Mouse (Mus musculus): Measurements from ENCODE around the gene Lum. TPM values are rescaled to one million over a fixed set of nuclear protein-coding genes. Genes with fewer than 3 reads are reported as not detected.

The Lum gene
- polyA plus RNA-seq (2015; fragmentation: Nextera tagmentation; extraction: Ambion mirVana): 26.4 and 26.6 TPM in 2 replicates

- Histone ChIP-seq H3K27me3 (ENCODE audit: control insufficient read depth, insufficient read depth, low read depth, low read length) (no peaks in the 10 kb centered on the region), H3K9me3 (replicated peaks; ENCODE audit: control insufficient read depth, low read length) (no peaks in the 10 kb centered on the region), H3K4me2 (ENCODE audit: low read depth, low read length) (no peak within 1 kb of the TSS), H3K4me3 (ENCODE audit: low read depth, low read length) (no peak within 1 kb of the TSS), H3K36me3 (ENCODE audit: control insufficient read depth, insufficient read depth) (no peaks in the 10 kb centered on the region), H3K9ac (ENCODE audit: low read depth, low read length) (no peak within 1 kb of the TSS), H3K4me1 (ENCODE audit: control insufficient read depth, low read depth, low read length) (no peaks in the 10 kb centered on the region), H3K27ac (ENCODE audit: low read length) (no peak within 1 kb of the TSS)
- WGBS (ENCODE audit: insufficient replicate concordance): 54% methylated on average over 10 of the region's 10 CpGs
- ATAC-seq (ENCODE audit: low read depth): no peak
Measured at GRCm38 (mm10) chr10:97564957-97565856, at the start of gene Lum. Lum (plus strand) TSS chr10:97565128.

GRCm38 (mm10) chr10:97523366-97523765 lies 41.6 kb upstream of the Lum start:
- Histone ChIP-seq H3K4me1 (ENCODE audit: control insufficient read depth, low read depth, low read length) (no peaks in the 10 kb centered on the region), H3K36me3 (ENCODE audit: control insufficient read depth, insufficient read depth) (no peaks in the 10 kb centered on the region), H3K4me2 (ENCODE audit: low read depth, low read length) (no peak overlapping the region), H3K4me3 (ENCODE audit: low read depth, low read length) (no peak overlapping the region), H3K9me3 (replicated peaks; ENCODE audit: control insufficient read depth, low read length) (no peaks in the 10 kb centered on the region), H3K9ac (ENCODE audit: low read depth, low read length) (no peak overlapping the region), H3K27me3 (ENCODE audit: control insufficient read depth, insufficient read depth, low read depth, low read length) (no peaks in the 10 kb centered on the region), H3K27ac (ENCODE audit: low read length) (no peak overlapping the region)
- WGBS (ENCODE audit: insufficient replicate concordance): 64% methylated on average over 3 of the region's 3 CpGs
- no peak for ATAC-seq (ENCODE audit: low read depth)

GRCm38 (mm10) chr10:97535697-97536096 lies 29.2 kb upstream of the Lum start:
- H3K4me3 ChIP-seq (ENCODE audit: low read depth, low read length): no peak overlapping the region
- 51% methylated on average over 4 of the region's 4 CpGs for WGBS (ENCODE audit: insufficient replicate concordance)
- no peaks in the 10 kb centered on the region for H3K27me3 ChIP-seq (ENCODE audit: control insufficient read depth, insufficient read depth, low read depth, low read length)
- H3K36me3 ChIP-seq (ENCODE audit: control insufficient read depth, insufficient read depth): no peaks in the 10 kb centered on the region
- no peak overlapping the region for H3K4me2 ChIP-seq (ENCODE audit: low read depth, low read length)
- H3K9me3 ChIP-seq (replicated peaks; ENCODE audit: control insufficient read depth, low read length): 0 out of 2 replicates have a peak, but pooled peaks cover 2% of the 10 kb centered on the region
- no peak overlapping the region for H3K27ac ChIP-seq (ENCODE audit: low read length)
- H3K4me1 ChIP-seq (ENCODE audit: control insufficient read depth, low read depth, low read length): no peaks in the 10 kb centered on the region
- no peak for ATAC-seq (ENCODE audit: low read depth)
- no peak overlapping the region for H3K9ac ChIP-seq (ENCODE audit: low read depth, low read length)

GRCm38 (mm10) chr10:97536921-97537320 lies 28.0 kb upstream of the Lum start:
- 48% methylated on average over 2 of the region's 2 CpGs for WGBS (ENCODE audit: insufficient replicate concordance)
- no peak overlapping the region for H3K4me2 ChIP-seq (ENCODE audit: low read depth, low read length)
- no peak overlapping the region for H3K27ac ChIP-seq (ENCODE audit: low read length)
- no peak overlapping the region for H3K9ac ChIP-seq (ENCODE audit: low read depth, low read length)
- no peaks in the 10 kb centered on the region for H3K36me3 ChIP-seq (ENCODE audit: control insufficient read depth, insufficient read depth)
- H3K4me1 ChIP-seq (ENCODE audit: control insufficient read depth, low read depth, low read length): no peaks in the 10 kb centered on the region
- ATAC-seq (ENCODE audit: low read depth): no peak
- no peak overlapping the region for H3K4me3 ChIP-seq (ENCODE audit: low read depth, low read length)
- no peaks in the 10 kb centered on the region for H3K27me3 ChIP-seq (ENCODE audit: control insufficient read depth, insufficient read depth, low read depth, low read length)
- 0 out of 2 replicates have a peak, but pooled peaks cover 2% of the 10 kb centered on the region for H3K9me3 ChIP-seq (replicated peaks; ENCODE audit: control insufficient read depth, low read length)

GRCm38 (mm10) chr10:97538202-97538601 lies 26.7 kb upstream of the Lum start:
- Histone ChIP-seq H3K4me1 (ENCODE audit: control insufficient read depth, low read depth, low read length) (no peaks in the 10 kb centered on the region), H3K27ac (ENCODE audit: low read length) (no peak overlapping the region), H3K36me3 (ENCODE audit: control insufficient read depth, insufficient read depth) (no peaks in the 10 kb centered on the region), H3K4me2 (ENCODE audit: low read depth, low read length) (no peak overlapping the region), H3K9ac (ENCODE audit: low read depth, low read length) (no peak overlapping the region), H3K4me3 (ENCODE audit: low read depth, low read length) (no peak overlapping the region), H3K27me3 (ENCODE audit: control insufficient read depth, insufficient read depth, low read depth, low read length) (no peaks in the 10 kb centered on the region), H3K9me3 (replicated peaks; ENCODE audit: control insufficient read depth, low read length) (0 out of 2 replicates have a peak, but pooled peaks cover 2% of the 10 kb centered on the region)
- ATAC-seq (ENCODE audit: low read depth): no peak
- WGBS (ENCODE audit: insufficient replicate concordance): 70% methylated on average over 4 of the region's 4 CpGs

GRCm38 (mm10) chr10:97547740-97548139 lies 17.2 kb upstream of the Lum start:
- ATAC-seq (ENCODE audit: low read depth): no peak
- Histone ChIP-seq H3K9ac (ENCODE audit: low read depth, low read length) (no peak overlapping the region), H3K27ac (ENCODE audit: low read length) (no peak overlapping the region), H3K4me2 (ENCODE audit: low read depth, low read length) (no peak overlapping the region), H3K4me3 (ENCODE audit: low read depth, low read length) (no peak overlapping the region), H3K27me3 (ENCODE audit: control insufficient read depth, insufficient read depth, low read depth, low read length) (no peaks in the 10 kb centered on the region), H3K36me3 (ENCODE audit: control insufficient read depth, insufficient read depth) (no peaks in the 10 kb centered on the region), H3K9me3 (replicated peaks; ENCODE audit: control insufficient read depth, low read length) (no peaks in the 10 kb centered on the region), H3K4me1 (ENCODE audit: control insufficient read depth, low read depth, low read length) (no peaks in the 10 kb centered on the region)
- WGBS (ENCODE audit: insufficient replicate concordance): 21% methylated on average over 1 of the region's 1 CpGs

- Histone ChIP-seq H3K4me1 (ENCODE audit: control insufficient read depth, low read depth, low read length) (no peaks in the 10 kb centered on the region), H3K27ac (ENCODE audit: low read length) (no peak overlapping the region), H3K4me3 (ENCODE audit: low read depth, low read length) (no peak overlapping the region), H3K9me3 (replicated peaks; ENCODE audit: control insufficient read depth, low read length) (no peaks in the 10 kb centered on the region), H3K9ac (ENCODE audit: low read depth, low read length) (no peak overlapping the region), H3K27me3 (ENCODE audit: control insufficient read depth, insufficient read depth, low read depth, low read length) (no peaks in the 10 kb centered on the region), H3K36me3 (ENCODE audit: control insufficient read depth, insufficient read depth) (no peaks in the 10 kb centered on the region), H3K4me2 (ENCODE audit: low read depth, low read length) (no peak overlapping the region)
- no peak for ATAC-seq (ENCODE audit: low read depth)
- 53% methylated on average over 8 of the region's 8 CpGs for WGBS (ENCODE audit: insufficient replicate concordance)
Measured at GRCm38 (mm10) chr10:97567489-97568135, 2.7 kb downstream of the Lum start.

- H3K4me1 ChIP-seq (ENCODE audit: control insufficient read depth, low read depth, low read length): no peaks in the 10 kb centered on the region
- no peak overlapping the region for H3K4me3 ChIP-seq (ENCODE audit: low read depth, low read length)
- 53% methylated on average over 4 of the region's 4 CpGs for WGBS (ENCODE audit: insufficient replicate concordance)
- H3K27ac ChIP-seq (ENCODE audit: low read length): no peak overlapping the region
- no peaks in the 10 kb centered on the region for H3K9me3 ChIP-seq (replicated peaks; ENCODE audit: control insufficient read depth, low read length)
- H3K36me3 ChIP-seq (ENCODE audit: control insufficient read depth, insufficient read depth): no peaks in the 10 kb centered on the region
- no peaks in the 10 kb centered on the region for H3K27me3 ChIP-seq (ENCODE audit: control insufficient read depth, insufficient read depth, low read depth, low read length)
- H3K4me2 ChIP-seq (ENCODE audit: low read depth, low read length): no peak overlapping the region
- no peak for ATAC-seq (ENCODE audit: low read depth)
- no peak overlapping the region for H3K9ac ChIP-seq (ENCODE audit: low read depth, low read length)
Measured at GRCm38 (mm10) chr10:97582543-97583231, 17.8 kb downstream of the Lum start.
